Mouse (Mus musculus) ES-Bruce4 (cell line): ENCODE results near the gene Gse1. TPM values are rescaled to one million over a fixed set of nuclear protein-coding genes. Genes with fewer than 3 reads are reported as not detected.

Source experiments
- H3K27ac ChIP-seq: 2 replicates; pipeline ENCODE4 v1.5.1; 2012; ENCODE audit warnings: low read length, inconsistent platforms; ENCODE audit not compliant: insufficient read depth
- H3K27me3 ChIP-seq: 2 replicates; pipeline ENCODE4 v1.6.1; 2012; ENCODE audit warnings: mild to moderate bottlenecking, low read length, inconsistent platforms; ENCODE audit not compliant: control insufficient read depth, poor library complexity, insufficient read depth, severe bottlenecking
- H3K36me3 ChIP-seq: 2 replicates; pipeline ENCODE4 v1.6.1; 2012; ENCODE audit warnings: inconsistent platforms, mild to moderate bottlenecking, low read length, moderate library complexity; ENCODE audit not compliant: control insufficient read depth, poor library complexity, insufficient read depth, severe bottlenecking
- H3K4me1 ChIP-seq: one replicate; pipeline ENCODE4 v1.8.1; 2011; ENCODE audit warnings: low read length; ENCODE audit not compliant: control insufficient read depth, insufficient read depth
- H3K4me3 ChIP-seq: 2 replicates; pipeline ENCODE4 v1.5.1; 2011; ENCODE audit warnings: low read depth, mild to moderate bottlenecking, low read length
- H3K9ac ChIP-seq: 2 replicates; pipeline ENCODE4 v1.6.1; 2012; ENCODE audit warnings: low read depth, mild to moderate bottlenecking, inconsistent platforms; ENCODE audit not compliant: poor library complexity, severe bottlenecking
- H3K9me3 ChIP-seq: replicated peaks from 2 replicates; pipeline ENCODE4 v1.6.1; 2012; ENCODE audit warnings: mild to moderate bottlenecking, low read length, inconsistent platforms; ENCODE audit not compliant: control insufficient read depth, poor library complexity, insufficient read depth, severe bottlenecking
- CTCF ChIP-seq: IDR thresholded peaks from one replicate; pipeline ENCODE4 v1.8.1; 2011; ENCODE audit warnings: low read depth, low read length
- EP300 ChIP-seq: IDR thresholded peaks from 2 replicates; pipeline ENCODE4 v1.6.1; 2011; ENCODE audit warnings: low read depth, low read length; ENCODE audit not compliant: insufficient read depth
- POLR2A ChIP-seq: IDR thresholded peaks from one replicate; pipeline ENCODE4 v1.8.1; 2011; ENCODE audit warnings: low read length; ENCODE audit not compliant: insufficient read depth
- polyA plus RNA-seq: library from polyadenylated mRNA; stranded (reverse); fragments of >200 nt; gene quantifications from 2 replicates; pipeline ENCODE4 v1.2.4, GENCODE M21; 2011; ENCODE audit warnings: low read depth; ENCODE audit not compliant: missing spikeins, insufficient read depth, insufficient read length

The Gse1 gene
- polyA plus RNA-seq, 1 experiment, result 31.8 TPM

DNA sequence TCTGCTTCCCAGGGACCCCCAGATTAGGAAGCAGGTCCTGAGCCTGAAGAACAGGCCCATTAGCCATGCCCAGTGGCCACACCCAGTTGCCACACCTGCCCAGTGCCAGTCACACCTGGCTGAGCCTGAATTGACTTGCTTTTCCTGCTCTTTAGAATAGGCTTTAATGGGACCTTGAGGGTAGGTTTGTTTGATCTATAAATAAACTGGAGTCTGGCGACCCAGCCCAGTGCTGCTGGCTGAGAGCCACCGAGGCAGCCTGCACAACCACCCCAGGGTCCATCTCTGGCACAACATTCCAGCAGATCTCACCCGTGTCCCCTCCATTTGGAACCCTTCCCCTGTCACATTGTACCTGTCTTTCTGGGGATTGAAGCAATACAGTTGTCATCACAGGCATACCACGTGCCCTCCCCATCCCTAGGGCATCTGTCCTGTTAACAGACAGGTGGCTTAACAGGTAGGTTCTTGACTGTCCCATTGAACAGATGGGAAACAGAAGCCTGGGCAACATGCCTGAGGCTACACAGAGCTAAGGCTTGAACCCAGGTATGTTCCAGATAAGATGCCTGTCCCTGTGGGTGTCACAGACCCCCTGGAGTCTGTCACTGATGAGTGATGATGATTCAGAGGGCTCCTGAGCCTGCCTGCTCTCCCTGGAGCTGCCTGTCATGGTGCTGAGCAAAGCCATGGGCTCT is 214.2 kb downstream of the Gse1 start:
- no peaks in the 10 kb centered on the region for H3K4me1 ChIP-seq
- no peaks in the 10 kb centered on the region for H3K36me3 ChIP-seq
- H3K9ac ChIP-seq, result no peak overlapping the region
- H3K4me3 ChIP-seq, result no peak overlapping the region
- H3K27me3 ChIP-seq, result no peaks in the 10 kb centered on the region
- no peak overlapping the region for H3K27ac ChIP-seq
- no peak for TF ChIP-seq EP300
- H3K9me3 ChIP-seq, result no peaks in the 10 kb centered on the region

DNA sequence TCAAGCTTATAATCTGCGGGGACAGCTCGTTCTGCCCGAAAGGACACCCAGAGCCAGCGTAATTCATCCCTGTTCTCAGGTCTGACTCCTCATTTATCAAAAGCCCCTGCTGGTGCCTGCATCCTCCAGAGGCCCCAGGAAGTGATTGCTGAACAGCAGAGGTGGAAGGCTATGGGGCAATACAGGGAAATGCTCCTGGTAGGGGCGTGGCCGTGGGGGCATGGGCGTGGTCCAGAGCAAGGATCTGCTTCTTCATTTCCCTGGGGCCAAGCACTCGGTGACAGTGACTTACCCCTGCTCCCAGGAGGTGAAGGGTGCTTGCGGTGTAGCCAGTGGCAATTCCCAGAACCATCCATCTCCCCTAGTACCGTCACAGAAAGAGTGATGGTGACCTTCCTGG is 217.0 kb downstream of the Gse1 start:
- no peaks in the 10 kb centered on the region for H3K27me3 ChIP-seq
- no peaks in the 10 kb centered on the region for H3K9me3 ChIP-seq
- H3K4me1 ChIP-seq, result no peaks in the 10 kb centered on the region
- no peak for TF ChIP-seq EP300
- no peak for TF ChIP-seq POLR2A
- TF ChIP-seq CTCF, result no peak
- no peak overlapping the region for H3K9ac ChIP-seq
- no peak overlapping the region for H3K27ac ChIP-seq
- no peak overlapping the region for H3K4me3 ChIP-seq
- H3K36me3 ChIP-seq, result no peaks in the 10 kb centered on the region

DNA sequence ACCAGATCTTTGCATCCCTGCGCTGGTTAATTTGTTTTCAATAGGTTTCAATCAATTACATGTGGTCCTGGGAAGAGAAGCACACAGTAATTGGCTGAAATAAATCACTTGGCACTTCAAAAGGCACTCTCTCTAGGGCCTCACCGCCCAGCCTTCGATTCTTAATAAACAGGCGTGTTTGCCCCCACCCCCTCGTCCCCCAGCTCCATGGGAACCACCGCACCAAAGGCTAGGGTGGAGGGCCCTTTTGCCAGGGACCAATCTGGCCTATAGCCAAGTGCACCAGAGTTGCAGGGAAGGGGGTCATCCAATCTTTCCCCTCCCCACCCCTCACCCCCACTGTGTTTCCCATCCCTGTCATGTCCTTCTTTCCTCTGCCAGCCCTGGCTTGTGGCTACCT is 219.9 kb downstream of the Gse1 start:
- no peak for TF ChIP-seq EP300
- TF ChIP-seq POLR2A, result no peak
- no peaks in the 10 kb centered on the region for H3K36me3 ChIP-seq
- H3K9ac ChIP-seq, result no peak overlapping the region
- no peaks in the 10 kb centered on the region for H3K27me3 ChIP-seq
- no peaks in the 10 kb centered on the region for H3K4me1 ChIP-seq
- no peak overlapping the region for H3K27ac ChIP-seq
- H3K9me3 ChIP-seq, result no peaks in the 10 kb centered on the region
- H3K4me3 ChIP-seq, result no peak overlapping the region

DNA sequence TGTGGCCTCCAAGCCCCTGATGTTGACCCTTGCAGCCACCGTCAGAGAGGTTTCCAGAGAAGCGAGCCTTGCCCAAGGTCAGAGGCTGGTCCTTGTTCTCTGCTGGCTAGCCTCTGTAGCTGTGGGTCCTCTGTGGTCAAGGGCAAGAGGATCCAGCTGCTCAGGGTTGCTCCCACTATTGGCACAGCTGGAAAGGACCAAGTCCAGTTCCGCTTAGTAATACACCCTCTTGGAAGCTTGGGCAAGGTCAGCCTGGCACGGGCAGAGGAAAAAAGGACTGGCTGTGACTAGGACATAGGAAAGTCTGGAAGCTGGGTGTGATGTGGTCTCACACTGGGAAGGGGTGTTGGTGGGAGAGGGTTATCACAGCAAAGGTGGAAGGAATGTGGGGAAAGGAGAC is 220.9 kb downstream of the Gse1 start:
- Histone ChIP-seq H3K9me3 (no peaks in the 10 kb centered on the region), H3K4me1 (no peaks in the 10 kb centered on the region), H3K27ac (no peak overlapping the region), H3K36me3 (no peaks in the 10 kb centered on the region), H3K27me3 (no peaks in the 10 kb centered on the region), H3K4me3 (no peak overlapping the region), H3K9ac (no peak overlapping the region)
- TF ChIP-seq CTCF (no peak), POLR2A (no peak), EP300 (no peak)

DNA sequence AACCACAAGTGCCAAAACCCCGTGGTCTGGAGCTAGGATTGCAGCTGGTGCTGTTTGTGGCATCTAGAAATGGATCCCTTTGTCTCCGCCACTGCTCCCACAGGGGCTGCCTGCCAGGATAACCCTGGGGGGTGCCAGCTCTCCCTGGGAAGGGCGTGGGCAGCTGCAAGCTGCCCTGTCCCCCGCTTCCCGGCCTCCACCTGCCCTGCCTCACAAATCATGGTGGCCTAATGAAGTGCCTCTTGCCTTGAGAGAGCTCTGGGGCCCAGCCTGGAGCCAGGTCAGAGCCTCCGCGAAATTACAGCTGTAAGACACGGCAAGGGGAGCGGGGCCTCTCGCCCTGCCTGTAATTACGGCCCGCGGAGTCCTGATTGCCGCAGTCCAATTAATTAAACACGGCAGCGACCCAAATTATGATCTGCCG is 221.4 kb downstream of the Gse1 start:
- H3K9ac ChIP-seq, result peak overlapping the region; percentile 15; the same call in 1 of the 2 replicates
- H3K4me1 ChIP-seq, result no peaks in the 10 kb centered on the region
- H3K36me3 ChIP-seq, result no peaks in the 10 kb centered on the region
- TF ChIP-seq POLR2A, result no peak
- TF ChIP-seq CTCF, result no peak
- no peak for TF ChIP-seq EP300
- no peak overlapping the region for H3K27ac ChIP-seq
- no peaks in the 10 kb centered on the region for H3K27me3 ChIP-seq
- H3K4me3 ChIP-seq, result peak overlapping the region; percentile 2
- no peaks in the 10 kb centered on the region for H3K9me3 ChIP-seq

DNA sequence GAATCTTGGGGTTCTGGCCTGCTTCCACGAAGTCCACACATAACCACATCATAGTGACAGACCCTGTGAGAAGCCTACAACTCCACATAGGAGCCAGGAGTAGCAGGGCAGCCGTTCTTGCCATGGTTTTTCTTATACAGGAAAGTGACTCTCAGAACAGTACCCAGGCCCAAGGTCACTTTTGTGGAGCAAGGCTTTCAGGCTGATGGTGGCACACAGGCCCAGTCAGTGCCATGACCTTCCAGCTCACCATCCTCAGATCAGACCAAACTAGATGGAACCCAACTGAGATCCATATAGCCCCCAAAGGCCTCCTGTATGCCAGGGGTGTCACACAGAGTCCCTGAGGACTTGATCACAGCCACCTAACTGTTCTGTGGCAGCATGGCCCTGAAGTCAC is 223.9 kb downstream of the Gse1 start:
- H3K27ac ChIP-seq, result no peak overlapping the region
- H3K4me1 ChIP-seq, result peaks cover 5% of the 10 kb centered on the region
- no peak overlapping the region for H3K4me3 ChIP-seq
- H3K9ac ChIP-seq, result no peak overlapping the region
- H3K9me3 ChIP-seq, result no peaks in the 10 kb centered on the region
- H3K36me3 ChIP-seq, result no peaks in the 10 kb centered on the region
- no peaks in the 10 kb centered on the region for H3K27me3 ChIP-seq
- TF ChIP-seq CTCF (no peak), EP300 (no peak), POLR2A (no peak)
